Mouse (Mus musculus): ENCODE results near the gene Rae1. TPM values are rescaled to one million over a fixed set of nuclear protein-coding genes. Genes with fewer than 3 reads are reported as not detected.

Gene Rae1
- total RNA-seq, 2 experiments from 2014 or later: 75.3 to 83.2 TPM

- no peak for DNase-seq (ENCODE audit: low spot score in 2 of 2)
Observed at GRCm38 (mm10) chr2:172990161-172990560, 9.8 kb upstream of the Rae1 start.

GRCm38 (mm10) chr2:172996207-172996606 is 3.7 kb upstream of the Rae1 start:
- DNase-seq (ENCODE audit: low spot score in 2 of 2): peak; percentile 83 to 86

- no peak for DNase-seq (ENCODE audit: low spot score in 2 of 2)
Observed at GRCm38 (mm10) chr2:172997748-172998147, 2.2 kb upstream of the Rae1 start.

GRCm38 (mm10) chr2:172998478-172998877 is 1.4 kb upstream of the Rae1 start:
- DNase-seq (ENCODE audit: low spot score in 2 of 2): no peak

- no peak for DNase-seq (ENCODE audit: low spot score in 2 of 2)
Observed at GRCm38 (mm10) chr2:173000285-173000652, 352 bp downstream of the Rae1 start.

- peak in 1 of 2 experiments; percentile 43 for DNase-seq (ENCODE audit: low spot score in 2 of 2)
Observed at GRCm38 (mm10) chr2:173000921-173001320, 1.0 kb downstream of the Rae1 start.

GRCm38 (mm10) chr2:173003737-173004136 is 3.8 kb downstream of the Rae1 start:
- DNase-seq (ENCODE audit: low spot score in 2 of 2): no peak

GRCm38 (mm10) chr2:173010220-173010717 is 10.4 kb downstream of the Rae1 start:
- no peak for DNase-seq (ENCODE audit: low spot score in 2 of 2)

GRCm38 (mm10) chr2:173011440-173011839 is 11.5 kb downstream of the Rae1 start:
- DNase-seq (ENCODE audit: low spot score in 2 of 2): no peak

- DNase-seq (ENCODE audit: low spot score in 2 of 2): no peak
Observed at GRCm38 (mm10) chr2:173014741-173015287, 14.9 kb downstream of the Rae1 start.

GRCm38 (mm10) chr2:173017940-173018339 is 18.0 kb downstream of the Rae1 start:
- DNase-seq (ENCODE audit: low spot score in 2 of 2): peak in 1 of 2 experiments; percentile 8

GRCm38 (mm10) chr2:173018618-173019017 is 18.7 kb downstream of the Rae1 start:
- peak in 1 of 2 experiments; percentile 13 for DNase-seq (ENCODE audit: low spot score in 2 of 2)

- no peak for DNase-seq (ENCODE audit: low spot score in 2 of 2)
Observed at GRCm38 (mm10) chr2:173019322-173019721, 19.4 kb downstream of the Rae1 start.

- peak; percentile 78 to 85 for DNase-seq (ENCODE audit: low spot score in 2 of 2)
Observed at GRCm38 (mm10) chr2:173019790-173020189, 19.9 kb downstream of the Rae1 start.

- DNase-seq (ENCODE audit: low spot score in 2 of 2): peak in 1 of 2 experiments; percentile 13
Observed at GRCm38 (mm10) chr2:173020430-173020829, 20.5 kb downstream of the Rae1 start, which contains the start of gene Rbm38. TSS of gene Rbm38 (plus strand) at chr2:173020498.

GRCm38 (mm10) chr2:173021633-173022055 is 21.7 kb downstream of the Rae1 start:
- DNase-seq (ENCODE audit: low spot score in 2 of 2): peak; percentile 92 to 94

GRCm38 (mm10) chr2:173022056-173022681 is 22.3 kb downstream of the Rae1 start:
- no peak for DNase-seq (ENCODE audit: low spot score in 2 of 2)

GRCm38 (mm10) chr2:173022813-173023212 is 22.9 kb downstream of the Rae1 start:
- DNase-seq (ENCODE audit: low spot score in 2 of 2): no peak

GRCm38 (mm10) chr2:173023371-173023851 is 23.5 kb downstream of the Rae1 start:
- peak in 1 of 2 experiments; percentile 10 for DNase-seq (ENCODE audit: low spot score in 2 of 2)

GRCm38 (mm10) chr2:173023966-173024365 is 24.0 kb downstream of the Rae1 start:
- peak in 1 of 2 experiments; percentile 10 for DNase-seq (ENCODE audit: low spot score in 2 of 2)

- DNase-seq (ENCODE audit: low spot score in 2 of 2): peak in 1 of 2 experiments; percentile 13
Observed at GRCm38 (mm10) chr2:173024392-173024791, 24.5 kb downstream of the Rae1 start.

- DNase-seq (ENCODE audit: low spot score in 2 of 2): peak; percentile 28 to 47
Observed at GRCm38 (mm10) chr2:173024938-173025337, 25.0 kb downstream of the Rae1 start.
